In the genomic region with DNA sequence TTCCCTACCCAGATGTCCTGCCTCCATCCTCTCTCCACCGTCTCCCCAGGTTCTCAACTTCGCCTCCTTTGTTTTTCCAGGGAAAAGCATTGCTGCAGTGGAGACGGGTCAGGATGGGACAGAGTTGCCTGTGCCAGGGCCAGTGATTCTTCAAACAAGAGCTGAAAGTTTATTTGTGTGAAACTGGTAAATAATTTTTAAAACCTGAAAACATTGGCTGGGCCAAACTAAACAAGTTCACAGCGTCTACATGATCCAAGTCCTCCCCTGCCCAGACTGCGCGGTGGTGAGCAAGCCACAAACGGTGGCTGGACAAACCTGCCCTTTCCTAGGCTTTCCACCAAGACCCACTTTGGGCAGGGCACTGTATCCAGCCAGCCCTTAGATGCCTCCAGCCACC, we compare ENCODE assay signal across 22 mouse cellular contexts. TPM values are rescaled to one million over a fixed set of nuclear protein-coding genes. Genes with fewer than 3 reads are reported as not detected.
A peak's percentile ranks its signal among the peaks of the same experiment; 100 is the strongest.
DNase-seq lines count a peak whose midpoint lies in the region; ATAC-seq and TF ChIP-seq lines count a peak whose summit lies in the region.
"Had no signal": no experiment of that assay in that cellular context is flagged by ENCODE, and none has a peak within 500 bp of the region (broad histone marks: within the 10 kb centered on the region; RNA-seq: fewer than 3 reads in every experiment).

No protein-coding gene starts in this region.

- peak overlapping the region; percentile 18; the same call in 1 of the 2 replicates for H3K27ac ChIP-seq in hindbrain, embryonic 10.5 days
- H3K27ac ChIP-seq in hindbrain, embryonic 14.5 days, result no peak overlapping the region
- no peak overlapping the region for H3K27ac ChIP-seq in lung, embryonic 14.5 days (ENCODE audit: low read depth)
- 0 out of 2 replicates have a peak overlapping the region, but pooled peaks have one; percentile 23 for H3K27ac ChIP-seq in stomach, embryonic 16.5 days (ENCODE audit: low read length)
- H3K27ac ChIP-seq: embryonic facial prominence, embryonic 12.5 days; forebrain, embryonic 15.5 days; heart, adult 2 months; heart, embryonic 15.5 days had no signal

- ATAC-seq in hindbrain, embryonic 14.5 days (ENCODE audit: low FRiP score), result no peak
- 0 out of 2 replicates have a peak, but pooled peaks have one; percentile 12 for ATAC-seq in lung, embryonic 14.5 days (ENCODE audit: insufficient read depth)
- ATAC-seq in stomach, embryonic 16.5 days (ENCODE audit: insufficient read depth, low FRiP score), result no peak
- ATAC-seq: CD4-positive, CD25-positive, alpha-beta regulatory T cell, adult 4 months; forebrain, embryonic 15.5 days had no signal

- no peak for TF ChIP-seq CTCF in lung, embryonic 14.5 days (IDR thresholded peaks at IDR 0.05; ENCODE audit: low read depth)

- no peak for DNase-seq in hindbrain, embryonic 10.5 days (ENCODE audit: low spot score)
- no peak for DNase-seq in hindbrain, embryonic 14.5 days (ENCODE audit: low spot score)
- peak; percentile 29 for DNase-seq in kidney, adult 9 months
- DNase-seq in kidney, postnatal 10 days, result no peak
- no peak for DNase-seq in lung, embryonic 14.5 days
- DNase-seq in lung, postnatal 4 days, result no peak
- no peak for DNase-seq in cerebellum, postnatal 14 days
- DNase-seq: adrenal gland, postnatal 10 days; B cell, adult 2 months; cerebellum, adult 11 months; cerebellum, adult 8-10 months; cerebellum, postnatal 25 days; gastrocnemius, postnatal 14 days; heart, adult 2 months; heart, postnatal 14 days had no signal

- WGBS in hindbrain, embryonic 10.5 days, result 85% methylated on average over 7 of the region's 7 CpGs
- whole genome bisulfite sequencing in hindbrain, embryonic 14.5 days, result 86% methylated on average over 7 of the region's 7 CpGs
- WGBS in lung, embryonic 14.5 days, result 57% methylated on average over 7 of the region's 7 CpGs
- whole genome bisulfite sequencing in stomach, embryonic 16.5 days, result 77% methylated on average over 7 of the region's 7 CpGs

- no peaks in the 10 kb centered on the region for H3K27me3 ChIP-seq in hindbrain, embryonic 10.5 days (ENCODE audit: insufficient read depth, poor library complexity, severe bottlenecking)
- no peaks in the 10 kb centered on the region for H3K27me3 ChIP-seq in hindbrain, embryonic 14.5 days (ENCODE audit: control insufficient read depth, insufficient read depth, low read length)
- H3K27me3 ChIP-seq in lung, embryonic 14.5 days (ENCODE audit: insufficient read depth, low read length), result no peaks in the 10 kb centered on the region
- H3K27me3 ChIP-seq in stomach, embryonic 16.5 days (ENCODE audit: control insufficient read depth, insufficient read depth, low read length), result no peaks in the 10 kb centered on the region
- H3K27me3 ChIP-seq: forebrain, embryonic 15.5 days; heart, embryonic 15.5 days had no signal

- H3K4me1 ChIP-seq in hindbrain, embryonic 10.5 days (replicated peaks), result peaks cover 14% of the 10 kb centered on the region; the same call in 1 of the 2 replicates
- peaks cover 11% of the 10 kb centered on the region for H3K4me1 ChIP-seq in hindbrain, embryonic 14.5 days (replicated peaks; ENCODE audit: control insufficient read depth, insufficient read depth, low read length)
- H3K4me1 ChIP-seq in lung, embryonic 14.5 days (ENCODE audit: insufficient read depth), result no peaks in the 10 kb centered on the region
- no peaks in the 10 kb centered on the region; the same call in 1 of the 2 replicates for H3K4me1 ChIP-seq in stomach, embryonic 16.5 days (ENCODE audit: control insufficient read depth, insufficient read depth, low read length)
- H3K4me1 ChIP-seq: heart, embryonic 15.5 days had no signal

- no peaks in the 10 kb centered on the region for H3K9me3 ChIP-seq in hindbrain, embryonic 10.5 days
- no peaks in the 10 kb centered on the region for H3K9me3 ChIP-seq in hindbrain, embryonic 14.5 days (ENCODE audit: control insufficient read depth, low read length)
- no peaks in the 10 kb centered on the region for H3K9me3 ChIP-seq in lung, embryonic 14.5 days (ENCODE audit: low read depth, low read length)
- H3K9me3 ChIP-seq in stomach, embryonic 16.5 days (replicated peaks; ENCODE audit: control insufficient read depth, low read length), result no peaks in the 10 kb centered on the region
- H3K9me3 ChIP-seq: embryonic facial prominence, embryonic 12.5 days; forebrain, embryonic 15.5 days; G1E; heart, embryonic 15.5 days had no signal

- no peak overlapping the region for H3K9ac ChIP-seq in hindbrain, embryonic 14.5 days
- no peak overlapping the region for H3K9ac ChIP-seq in lung, embryonic 14.5 days
- H3K9ac ChIP-seq in stomach, embryonic 16.5 days (ENCODE audit: low read length), result no peak overlapping the region
- H3K9ac ChIP-seq: embryonic facial prominence, embryonic 12.5 days; forebrain, embryonic 15.5 days; heart, embryonic 15.5 days had no signal

- no peak overlapping the region for H3K4me3 ChIP-seq in hindbrain, embryonic 10.5 days
- H3K4me3 ChIP-seq in hindbrain, embryonic 14.5 days (replicated peaks; ENCODE audit: low read length), result no peak overlapping the region
- no peak overlapping the region for H3K4me3 ChIP-seq in lung, embryonic 14.5 days (ENCODE audit: low read depth, low read length)
- no peak overlapping the region for H3K4me3 ChIP-seq in stomach, embryonic 16.5 days (replicated peaks; ENCODE audit: low read length)
- H3K4me3 ChIP-seq: embryonic facial prominence, embryonic 12.5 days; forebrain, embryonic 15.5 days; heart, adult 2 months; heart, embryonic 15.5 days had no signal

- H3K4me2 ChIP-seq in hindbrain, embryonic 14.5 days (replicated peaks), result no peak overlapping the region
- no peak overlapping the region for H3K4me2 ChIP-seq in lung, embryonic 14.5 days
- H3K4me2 ChIP-seq in stomach, embryonic 16.5 days (ENCODE audit: low read depth, low read length), result no peak overlapping the region
- H3K4me2 ChIP-seq: embryonic facial prominence, embryonic 12.5 days; forebrain, embryonic 15.5 days; heart, embryonic 11.5 days; heart, embryonic 15.5 days had no signal

- H3K36me3 ChIP-seq in hindbrain, embryonic 10.5 days, result peaks cover 18% of the 10 kb centered on the region
- H3K36me3 ChIP-seq in hindbrain, embryonic 14.5 days (replicated peaks; ENCODE audit: control insufficient read depth, insufficient read depth), result no peaks in the 10 kb centered on the region
- no peaks in the 10 kb centered on the region for H3K36me3 ChIP-seq in lung, embryonic 14.5 days (ENCODE audit: insufficient read depth)
- H3K36me3 ChIP-seq in stomach, embryonic 16.5 days (ENCODE audit: control insufficient read depth, insufficient read depth, low read length), result peaks cover 2% of the 10 kb centered on the region; the same call in 1 of the 2 replicates
- H3K36me3 ChIP-seq: embryonic facial prominence, embryonic 12.5 days; forebrain, embryonic 15.5 days; G1E; heart, embryonic 15.5 days had no signal

RNA-seq across cellular contexts. Expression of a gene that starts 41.4 kb away (rescaled TPM):
- 28.5 and 33.1 TPM in 2 replicates for polyA plus RNA-seq in hindbrain, embryonic 10.5 days (2016; fragmentation: Nextera tagmentation; extraction: Ambion mirVana)
- polyA plus RNA-seq in hindbrain, embryonic 14.5 days (2014; fragmentation: Nextera tagmentation; extraction: Ambion mirVana), result 34.6 and 43.9 TPM in 2 replicates
- polyA plus RNA-seq in lung, embryonic 14.5 days (2014; fragmentation: Nextera tagmentation; extraction: Ambion mirVana), result 17.2 and 17.4 TPM in 2 replicates
- 28.9 and 33.1 TPM in 2 replicates for polyA plus RNA-seq in stomach, embryonic 16.5 days (2015; fragmentation: Nextera tagmentation; extraction: Ambion mirVana)
- polyA plus RNA-seq: G1E had no signal

Comparison
In these comparisons a context has a peak if more than half of its experiments do, and no peak if none do; other contexts are left out.
1. H3K27ac ChIP-seq: peak in hindbrain, embryonic 10.5 days (single experiment) and stomach, embryonic 16.5 days (single experiment); none in hindbrain, embryonic 14.5 days (single experiment) and lung, embryonic 14.5 days (single experiment).